Mouse (Mus musculus) stomach, postnatal 0 days (tissue): ENCODE data around the gene Spata45.
A peak's percentile ranks its signal among the peaks of the same experiment; 100 is the strongest.

Source experiments
- CTCF ChIP-seq: IDR thresholded peaks from 2 replicates; pipeline ENCODE4 v1.5.1; 2016; ENCODE audit warnings: antibody characterized with exemption, low read depth, mild to moderate bottlenecking, moderate library complexity
- EP300 ChIP-seq: optimal IDR thresholded peaks from 2 replicates; pipeline ENCODE3; 2016; ENCODE audit warnings: antibody characterized with exemption

DNA sequence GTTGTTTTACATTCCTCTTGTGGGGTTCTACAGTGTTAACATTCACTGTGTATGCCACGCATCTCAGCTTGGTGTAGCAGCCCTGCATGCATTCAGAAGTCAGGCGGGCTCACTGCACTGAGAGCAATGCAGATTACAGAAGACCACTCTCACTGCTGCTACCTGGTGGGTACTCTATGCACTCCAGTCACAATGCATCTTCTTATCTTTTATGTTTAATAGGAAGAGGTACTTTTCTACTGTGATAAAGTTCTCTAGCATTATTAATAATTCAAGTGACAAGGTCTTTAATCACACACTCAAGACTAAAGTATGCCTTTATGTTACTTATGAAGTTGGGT is 19.1 kb downstream of the Spata45 start:
- peak; percentile 47 for TF ChIP-seq CTCF
- no peak for TF ChIP-seq EP300
